Mouse (Mus musculus) right cerebral cortex, postnatal 10 days (tissue): ENCODE measurements at regions not wholly inside any gene's neighbourhood (a gene's known extent, or its start where the extent isn't known, plus 50 kb on each side); places are given as distances from the start of the nearest gene placed in this dataset.
"Not testable (repeated sequence)": the region's sequence is repeated elsewhere in the genome, so short reads cannot be mapped to it uniquely, and the experiment has no call there.

Experiments
- DNase-seq, 2 experiments: peaks; one replicate each; pipeline ENCODE4 v3.0.0; 2021; ENCODE audit warnings: low spot score in 2 of 2

DNA sequence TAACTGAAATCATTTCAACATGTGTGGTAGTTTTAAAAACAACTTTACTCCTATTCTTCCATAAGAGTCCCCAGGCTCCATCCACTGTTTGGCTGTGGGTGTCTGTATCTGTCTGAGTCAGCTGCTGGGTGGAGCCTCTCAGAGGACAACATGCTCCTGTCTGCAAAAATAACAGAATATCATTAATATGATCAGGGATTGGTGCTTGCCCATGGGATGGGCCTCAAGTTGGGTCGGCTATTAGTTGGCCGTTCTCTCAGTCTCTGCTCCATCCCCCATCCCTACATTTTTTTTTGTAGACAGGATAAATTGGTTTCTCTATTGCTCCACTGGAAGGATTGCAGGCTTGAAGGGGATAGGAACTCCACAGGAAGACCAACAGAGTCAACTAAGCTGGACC lies 108.5 kb upstream of the Fgf16 start:
- not testable (repeated sequence) for DNase-seq

DNA sequence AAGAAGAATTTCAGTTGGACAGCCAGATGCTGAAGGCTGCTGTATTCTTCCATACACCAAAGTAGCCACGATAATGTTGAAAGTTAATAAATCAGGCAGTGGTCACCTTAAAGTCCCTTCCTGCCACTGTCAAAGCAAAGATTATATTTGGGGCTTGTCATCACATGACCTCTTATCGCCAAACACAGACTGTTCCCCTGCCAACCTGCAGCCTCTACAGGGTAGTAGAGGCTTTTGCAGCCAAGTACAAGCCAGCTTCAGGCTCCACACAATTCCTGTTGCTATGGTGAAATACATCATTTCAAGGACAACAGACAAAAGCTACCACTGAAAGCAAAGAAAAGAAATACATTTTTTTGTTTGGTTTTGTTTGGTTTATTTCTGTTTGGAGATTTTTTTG lies 93.5 kb upstream of the Fgf16 start:
- peak in 1 of 2 experiments; percentile 20 for DNase-seq

DNA sequence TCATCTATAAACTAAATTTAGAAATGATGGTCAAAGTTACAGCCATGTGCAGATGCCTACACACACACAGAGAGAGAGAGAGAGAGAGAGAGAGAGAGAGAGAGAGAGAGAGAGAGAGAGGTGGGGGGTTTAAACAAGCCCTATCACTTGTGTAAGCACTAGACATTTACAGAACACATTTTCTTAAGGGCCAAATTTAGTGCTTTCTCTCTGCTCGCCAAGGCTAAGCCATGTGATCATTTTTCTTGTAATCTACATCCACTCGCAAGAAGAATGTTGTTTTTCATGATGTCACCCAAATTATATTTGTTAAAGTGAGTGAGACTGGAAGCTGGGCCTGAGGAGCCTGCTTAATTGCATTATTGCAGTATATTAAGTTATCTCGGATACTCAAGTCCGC lies 92.8 kb upstream of the Fgf16 start:
- peak in 1 of 2 experiments; percentile 13 for DNase-seq

DNA sequence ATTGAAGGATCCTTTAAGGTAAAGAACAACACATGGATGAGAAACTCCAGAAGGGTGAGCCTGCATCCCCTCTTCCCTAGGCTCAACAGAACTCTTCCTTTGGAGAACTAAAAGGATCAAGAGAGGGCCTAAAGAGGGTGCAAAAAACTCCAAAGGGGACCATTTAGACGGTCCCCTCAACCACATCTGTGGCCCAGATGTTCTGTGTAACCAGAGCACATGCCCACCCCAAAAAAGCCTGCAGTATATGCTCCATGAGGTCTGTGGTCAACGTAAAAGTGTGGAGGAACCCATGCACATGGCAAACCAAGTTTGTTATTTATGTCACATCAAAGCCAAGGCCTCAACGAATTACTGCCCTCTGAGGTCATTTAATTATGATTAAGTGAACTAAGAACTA lies 89.2 kb upstream of the Fgf16 start:
- no peak for DNase-seq

DNA sequence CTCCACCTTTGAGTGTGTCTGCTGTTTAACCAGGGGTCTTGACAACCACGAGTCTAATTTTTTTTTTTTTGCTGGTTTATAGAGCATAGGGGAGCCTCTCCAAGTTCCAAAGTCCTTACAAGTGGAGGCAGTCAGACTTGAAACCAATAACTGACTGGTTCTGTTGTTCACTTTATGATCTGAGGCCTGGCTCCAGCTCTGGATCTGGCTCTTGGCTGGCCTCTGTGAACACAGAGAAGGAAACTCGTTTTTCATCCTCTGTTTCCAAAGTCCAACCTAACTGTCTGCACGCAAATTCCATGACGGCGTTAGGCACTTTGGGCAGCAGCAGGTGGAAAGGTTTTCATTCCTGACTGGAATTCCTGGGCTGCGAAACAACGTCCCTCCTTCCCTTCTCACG lies 80.4 kb upstream of the Fgf16 start:
- no peak for DNase-seq

DNA sequence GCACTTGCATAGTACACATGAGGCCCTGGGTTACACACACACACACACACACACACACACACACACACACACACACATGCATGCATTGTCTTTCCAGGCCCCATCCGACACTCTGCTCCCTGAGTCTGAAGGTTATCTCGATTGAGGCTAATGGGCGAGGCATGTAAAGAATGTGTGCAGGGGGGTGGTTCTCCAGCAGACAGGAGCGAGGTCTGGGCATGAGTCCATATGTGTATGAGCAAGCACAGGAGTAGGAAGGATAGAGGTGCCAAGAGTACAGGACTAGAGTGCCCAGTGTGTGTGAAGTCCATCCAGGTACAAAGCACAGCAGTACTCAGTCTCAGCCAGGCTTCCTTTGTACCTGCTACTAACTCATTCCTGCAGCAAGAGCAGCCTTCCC lies 79.6 kb upstream of the Fgf16 start:
- DNase-seq: no peak

DNA sequence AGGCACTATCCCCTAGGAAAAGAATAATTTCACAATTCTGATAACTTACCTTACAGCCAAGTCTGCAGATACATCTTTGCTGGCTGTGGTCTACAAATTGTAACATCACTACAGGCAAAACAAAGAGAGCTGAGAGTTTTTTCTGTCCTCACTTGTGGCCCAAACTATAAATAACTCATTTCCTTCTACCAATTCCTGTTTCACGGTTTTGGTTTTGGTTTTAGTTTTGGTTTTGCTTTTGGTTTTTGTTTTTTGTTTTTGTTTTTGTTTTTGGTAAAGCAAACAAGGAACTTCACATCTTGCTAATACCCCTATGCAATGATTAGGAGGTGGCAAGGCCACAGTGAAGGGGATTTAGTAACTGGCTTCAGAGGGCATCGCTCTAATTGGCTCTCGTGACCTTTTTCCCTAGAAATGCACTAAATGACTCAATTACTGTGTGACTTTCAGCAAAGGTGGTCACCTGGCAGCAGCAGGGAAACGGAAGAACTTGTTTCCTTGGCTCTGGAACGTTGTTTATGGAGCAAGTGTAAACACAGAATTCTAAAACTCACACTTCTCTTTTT lies 53.3 kb upstream of the Fgf16 start:
- DNase-seq: no peak
